Mouse (Mus musculus) heart, embryonic 15.5 days (tissue): Measurements from ENCODE around the gene Gm11983. TPM values are rescaled to one million over a fixed set of nuclear protein-coding genes. Genes with fewer than 3 reads are reported as not detected.

Source experiments
- polyA plus RNA-seq: library from polyadenylated mRNA; unstranded; fragments of >200 nt; fragmentation: Nextera tagmentation; extraction: Ambion mirVana; gene quantifications from 2 replicates; pipeline ENCODE4 v1.2.1, GENCODE M21; 2015

The Gm11983 gene
- polyA plus RNA-seq, 1 experiment from 2014 or later, result not detected

Other genes with a start within 250 kb of the Gm11983 start
- 1.1 and 3.3 TPM in 2 replicates for gene Nacad, start 231.6 kb downstream of the Gm11983 start, polyA plus RNA-seq
- gene Tbrg4, start 211.6 kb downstream of the Gm11983 start, polyA plus RNA-seq, result 38.8 and 48.5 TPM in 2 replicates
- not detected in 2 replicates for gene Wap, start 199.0 kb downstream of the Gm11983 start, polyA plus RNA-seq
- 2.6 and 4.0 TPM in 2 replicates for gene Ramp3, start 179.1 kb downstream of the Gm11983 start, polyA plus RNA-seq
- gene Adcy1, start 225.8 kb upstream of the Gm11983 start, polyA plus RNA-seq, result 0.50 and 0.85 TPM in 2 replicates